Mouse (Mus musculus): ENCODE measurements around the gene Schip1. TPM values are rescaled to one million over a fixed set of nuclear protein-coding genes. Genes with fewer than 3 reads are reported as not detected.

Schip1 gene
- polyA plus RNA-seq, 1 experiment from 2014 or later = 27.6 TPM

- no peak overlapping the region for H3K9ac ChIP-seq (ENCODE audit: low read length)
- 8% methylated on average over 7 of the region's 7 CpGs for WGBS
Measured at GRCm38 (mm10) chr3:68542944-68543501, 478.4 kb downstream of the Schip1 start.

GRCm38 (mm10) chr3:68544811-68545210 lies 480.2 kb downstream of the Schip1 start:
- Histone ChIP-seq H3K27me3 (ENCODE audit: control insufficient read depth, insufficient read depth, low read length) (no peaks in the 10 kb centered on the region), H3K36me3 (ENCODE audit: control insufficient read depth, insufficient read depth, low read length) (no peaks in the 10 kb centered on the region), H3K4me3 (ENCODE audit: low read depth, low read length) (no peak overlapping the region), H3K27ac (replicated peaks) (no peak overlapping the region), H3K9me3 (ENCODE audit: control insufficient read depth, low read length) (no peaks in the 10 kb centered on the region), H3K9ac (ENCODE audit: low read length) (no peak overlapping the region), H3K4me1 (replicated peaks; ENCODE audit: control insufficient read depth, insufficient read depth) (no peaks in the 10 kb centered on the region), H3K4me2 (replicated peaks; ENCODE audit: low read depth) (no peak overlapping the region)
- ATAC-seq (ENCODE audit: low FRiP score, low TSS enrichment) (no peak), DNase-seq (ENCODE audit: low spot score) (no peak)
- no peak for TF ChIP-seq CTCF (IDR thresholded peaks at IDR 0.05; ENCODE audit: low read depth)
- TF ChIP-seq EP300 (optimal IDR thresholded peaks at IDR 0.05) = no peak
- 86% methylated on average over 7 of the region's 7 CpGs for WGBS

More at GRCm38 (mm10) chr3:68542944-68543501, 478.4 kb downstream of the Schip1 start:
- H3K36me3 ChIP-seq (ENCODE audit: control insufficient read depth, insufficient read depth, low read length) = no peaks in the 10 kb centered on the region
- TF ChIP-seq CTCF (IDR thresholded peaks at IDR 0.05; ENCODE audit: low read depth) (peak; percentile 80), EP300 (optimal IDR thresholded peaks at IDR 0.05) (no peak)
- DNase-seq (ENCODE audit: low spot score) (peak; percentile 61), ATAC-seq (ENCODE audit: low FRiP score, low TSS enrichment) (peak; percentile 86)
- no peaks in the 10 kb centered on the region for H3K4me1 ChIP-seq (replicated peaks; ENCODE audit: control insufficient read depth, insufficient read depth)
- 0 out of 2 replicates have a peak overlapping the region, but pooled peaks have one; percentile 18 for H3K27ac ChIP-seq (replicated peaks)
- H3K9me3 ChIP-seq (ENCODE audit: control insufficient read depth, low read length) = no peaks in the 10 kb centered on the region
- H3K4me3 ChIP-seq (ENCODE audit: low read depth, low read length) = peak overlapping the region; percentile 24; the same call in 1 of the 2 replicates
- H3K27me3 ChIP-seq (ENCODE audit: control insufficient read depth, insufficient read depth, low read length) = no peaks in the 10 kb centered on the region
- H3K4me2 ChIP-seq (replicated peaks; ENCODE audit: low read depth) = peak overlapping the region; percentile 49

GRCm38 (mm10) chr3:68545898-68546297 lies 481.3 kb downstream of the Schip1 start:
- Histone ChIP-seq H3K4me2 (replicated peaks; ENCODE audit: low read depth) (no peak overlapping the region), H3K9me3 (ENCODE audit: control insufficient read depth, low read length) (no peaks in the 10 kb centered on the region), H3K36me3 (ENCODE audit: control insufficient read depth, insufficient read depth, low read length) (no peaks in the 10 kb centered on the region), H3K27me3 (ENCODE audit: control insufficient read depth, insufficient read depth, low read length) (no peaks in the 10 kb centered on the region), H3K4me3 (ENCODE audit: low read depth, low read length) (no peak overlapping the region), H3K9ac (ENCODE audit: low read length) (no peak overlapping the region), H3K27ac (replicated peaks) (no peak overlapping the region), H3K4me1 (replicated peaks; ENCODE audit: control insufficient read depth, insufficient read depth) (no peaks in the 10 kb centered on the region)
- 62% methylated on average over 6 of the region's 6 CpGs for WGBS
- no peak for DNase-seq (ENCODE audit: low spot score)
- TF ChIP-seq CTCF (IDR thresholded peaks at IDR 0.05; ENCODE audit: low read depth) = no peak
- TF ChIP-seq EP300 (optimal IDR thresholded peaks at IDR 0.05) = no peak
- no peak for ATAC-seq (ENCODE audit: low FRiP score, low TSS enrichment)

GRCm38 (mm10) chr3:68555087-68555662 lies 490.6 kb downstream of the Schip1 start:
- Histone ChIP-seq H3K4me2 (replicated peaks; ENCODE audit: low read depth) (no peak overlapping the region), H3K4me3 (ENCODE audit: low read depth, low read length) (no peak overlapping the region), H3K27me3 (ENCODE audit: control insufficient read depth, insufficient read depth, low read length) (no peaks in the 10 kb centered on the region), H3K4me1 (replicated peaks; ENCODE audit: control insufficient read depth, insufficient read depth) (no peaks in the 10 kb centered on the region), H3K36me3 (ENCODE audit: control insufficient read depth, insufficient read depth, low read length) (no peaks in the 10 kb centered on the region), H3K9ac (ENCODE audit: low read length) (no peak overlapping the region), H3K9me3 (ENCODE audit: control insufficient read depth, low read length) (no peaks in the 10 kb centered on the region), H3K27ac (replicated peaks) (no peak overlapping the region)
- DNase-seq (ENCODE audit: low spot score) = no peak
- peak; percentile 56; the same call in 1 of the 2 replicates for ATAC-seq (ENCODE audit: low FRiP score, low TSS enrichment)
- TF ChIP-seq EP300 (optimal IDR thresholded peaks at IDR 0.05) = no peak
- TF ChIP-seq CTCF (IDR thresholded peaks at IDR 0.05; ENCODE audit: low read depth) = no peak
- WGBS = 44% methylated on average over 4 of the region's 4 CpGs

GRCm38 (mm10) chr3:68556891-68557290 lies 492.3 kb downstream of the Schip1 start:
- no peak overlapping the region for H3K4me3 ChIP-seq (ENCODE audit: low read depth, low read length)
- no peaks in the 10 kb centered on the region for H3K36me3 ChIP-seq (ENCODE audit: control insufficient read depth, insufficient read depth, low read length)
- no peaks in the 10 kb centered on the region for H3K9me3 ChIP-seq (ENCODE audit: control insufficient read depth, low read length)
- H3K4me1 ChIP-seq (replicated peaks; ENCODE audit: control insufficient read depth, insufficient read depth) = no peaks in the 10 kb centered on the region
- ATAC-seq (ENCODE audit: low FRiP score, low TSS enrichment) = no peak
- H3K4me2 ChIP-seq (replicated peaks; ENCODE audit: low read depth) = no peak overlapping the region
- no peak overlapping the region for H3K27ac ChIP-seq (replicated peaks)
- 85% methylated on average over 9 of the region's 9 CpGs for WGBS
- no peaks in the 10 kb centered on the region for H3K27me3 ChIP-seq (ENCODE audit: control insufficient read depth, insufficient read depth, low read length)
- no peak for DNase-seq (ENCODE audit: low spot score)
- TF ChIP-seq CTCF (IDR thresholded peaks at IDR 0.05; ENCODE audit: low read depth) (no peak), EP300 (optimal IDR thresholded peaks at IDR 0.05) (no peak)
- H3K9ac ChIP-seq (ENCODE audit: low read length) = no peak overlapping the region

GRCm38 (mm10) chr3:68558744-68559143 lies 494.1 kb downstream of the Schip1 start:
- Histone ChIP-seq H3K4me2 (replicated peaks; ENCODE audit: low read depth) (no peak overlapping the region), H3K27ac (replicated peaks) (no peak overlapping the region), H3K36me3 (ENCODE audit: control insufficient read depth, insufficient read depth, low read length) (no peaks in the 10 kb centered on the region), H3K9me3 (ENCODE audit: control insufficient read depth, low read length) (no peaks in the 10 kb centered on the region), H3K4me3 (ENCODE audit: low read depth, low read length) (no peak overlapping the region), H3K9ac (ENCODE audit: low read length) (no peak overlapping the region), H3K4me1 (replicated peaks; ENCODE audit: control insufficient read depth, insufficient read depth) (no peaks in the 10 kb centered on the region), H3K27me3 (ENCODE audit: control insufficient read depth, insufficient read depth, low read length) (no peaks in the 10 kb centered on the region)
- DNase-seq (ENCODE audit: low spot score) = no peak
- TF ChIP-seq EP300 (optimal IDR thresholded peaks at IDR 0.05) (no peak), CTCF (IDR thresholded peaks at IDR 0.05; ENCODE audit: low read depth) (no peak)
- no peak for ATAC-seq (ENCODE audit: low FRiP score, low TSS enrichment)
- 33% methylated on average over 6 of the region's 6 CpGs for WGBS

All from stomach, postnatal 0 days (tissue).